15 mouse cellular contexts compared by ENCODE assay signal in genomic region chr12:79606197-79606631, GRCm38 (mm10).
DNase-seq lines count a peak whose midpoint lies in the region; ATAC-seq and TF ChIP-seq lines count a peak whose summit lies in the region.
"Had no signal": no experiment of that assay in that cellular context is flagged by ENCODE, and none has a peak within 500 bp of the region (broad histone marks: within the 10 kb centered on the region; RNA-seq: fewer than 3 reads in every experiment).

No protein-coding gene starts in this region.

- no peak for DNase-seq in liver, postnatal 0 days
- DNase-seq in right cerebral cortex, postnatal 4 days, result no peak
- DNase-seq in left cerebral cortex, postnatal 10 days (ENCODE audit: extremely low spot score in 1 of 2, low spot score in 2 of 2), result no peak
- DNase-seq: adrenal gland, postnatal 25 days; B cell, adult 2 months; cerebellum, adult 18-20 months; heart, adult 18-20 months; thymus, adult 2 months had no signal

- TF ChIP-seq EP300 in liver, postnatal 0 days (IDR thresholded peaks at IDR 0.05; ENCODE audit: low read depth), result no peak

- no peak overlapping the region for H3K4me2 ChIP-seq in liver, embryonic 15.5 days
- H3K4me2 ChIP-seq in liver, postnatal 0 days (ENCODE audit: low read depth, low read length), result no peak overlapping the region
- no peak overlapping the region for H3K4me2 ChIP-seq in lung, embryonic 16.5 days (ENCODE audit: low read depth, low read length)
- H3K4me2 ChIP-seq in forebrain, embryonic 13.5 days, result no peak overlapping the region
- H3K4me2 ChIP-seq: embryonic facial prominence, embryonic 12.5 days had no signal

- H3K4me1 ChIP-seq in liver, embryonic 15.5 days (replicated peaks), result peaks cover 51% of the 10 kb centered on the region
- peaks cover 32% of the 10 kb centered on the region for H3K4me1 ChIP-seq in liver, postnatal 0 days (ENCODE audit: insufficient read depth)
- peaks cover 17% of the 10 kb centered on the region for H3K4me1 ChIP-seq in lung, embryonic 16.5 days (replicated peaks; ENCODE audit: control insufficient read depth, insufficient read depth, low read length)
- peaks cover 28% of the 10 kb centered on the region for H3K4me1 ChIP-seq in forebrain, embryonic 13.5 days

- H3K9me3 ChIP-seq in liver, embryonic 15.5 days (replicated peaks), result no peaks in the 10 kb centered on the region
- no peaks in the 10 kb centered on the region for H3K9me3 ChIP-seq in liver, postnatal 0 days (ENCODE audit: low read length)
- H3K9me3 ChIP-seq in lung, embryonic 16.5 days (ENCODE audit: control insufficient read depth, low read length), result no peaks in the 10 kb centered on the region
- H3K9me3 ChIP-seq in forebrain, embryonic 13.5 days (replicated peaks), result no peaks in the 10 kb centered on the region
- H3K9me3 ChIP-seq: embryonic facial prominence, embryonic 12.5 days had no signal

- intact Hi-C loops in left cerebral cortex, postnatal 10 days (cut with DNase I), result no loop called here

- no peaks in the 10 kb centered on the region for H3K27me3 ChIP-seq in liver, embryonic 15.5 days
- no peaks in the 10 kb centered on the region for H3K27me3 ChIP-seq in liver, postnatal 0 days (ENCODE audit: insufficient read depth, low read length)
- no peaks in the 10 kb centered on the region for H3K27me3 ChIP-seq in lung, embryonic 16.5 days (ENCODE audit: control insufficient read depth, insufficient read depth, low read depth, low read length)
- no peaks in the 10 kb centered on the region for H3K27me3 ChIP-seq in forebrain, embryonic 13.5 days
- H3K27me3 ChIP-seq: embryonic facial prominence, embryonic 12.5 days had no signal

- WGBS in liver, embryonic 15.5 days (ENCODE audit: insufficient replicate concordance), result 83% methylated on average over 11 of the region's 11 CpGs
- 84% methylated on average over 11 of the region's 11 CpGs for WGBS in liver, postnatal 0 days (ENCODE audit: insufficient replicate concordance)
- 57% methylated on average over 11 of the region's 11 CpGs for WGBS in lung, embryonic 16.5 days
- 94% methylated on average over 11 of the region's 11 CpGs for WGBS in forebrain, embryonic 13.5 days

- ATAC-seq in liver, embryonic 15.5 days (ENCODE audit: insufficient read depth), result no peak
- no peak for ATAC-seq in liver, postnatal 0 days
- peak; percentile 53 for ATAC-seq in granulocyte monocyte progenitor cell, adult 5-6 weeks (replicated peaks; ENCODE audit: poor library complexity, severe bottlenecking)
- ATAC-seq in lung, embryonic 16.5 days (ENCODE audit: low read depth), result peak; percentile 43; the same call in 1 of the 2 replicates
- ATAC-seq in forebrain, embryonic 13.5 days, result no peak
- ATAC-seq: inflammation-experienced regulatory T-cells, adult 6 months had no signal

- 0 out of 2 replicates have a peak overlapping the region, but pooled peaks have one; percentile 34 for H3K27ac ChIP-seq in liver, embryonic 15.5 days (replicated peaks)
- no peak overlapping the region for H3K27ac ChIP-seq in liver, postnatal 0 days (ENCODE audit: low read depth)
- H3K27ac ChIP-seq in lung, embryonic 16.5 days (ENCODE audit: low read length), result peak overlapping the region; percentile 25; the same call in 1 of the 2 replicates
- H3K27ac ChIP-seq in forebrain, embryonic 13.5 days, result no peak overlapping the region
- H3K27ac ChIP-seq: embryonic facial prominence, embryonic 12.5 days had no signal

- no peak overlapping the region for H3K4me3 ChIP-seq in liver, embryonic 15.5 days (replicated peaks)
- H3K4me3 ChIP-seq in liver, postnatal 0 days (ENCODE audit: low read depth, low read length), result no peak overlapping the region
- H3K4me3 ChIP-seq in lung, embryonic 16.5 days (ENCODE audit: low read length), result no peak overlapping the region
- no peak overlapping the region for H3K4me3 ChIP-seq in forebrain, embryonic 13.5 days
- H3K4me3 ChIP-seq: embryonic facial prominence, embryonic 12.5 days had no signal

- H3K9ac ChIP-seq in liver, embryonic 15.5 days, result no peak overlapping the region
- H3K9ac ChIP-seq in liver, postnatal 0 days (replicated peaks), result no peak overlapping the region
- no peak overlapping the region for H3K9ac ChIP-seq in lung, embryonic 16.5 days (ENCODE audit: low read length)
- H3K9ac ChIP-seq in forebrain, embryonic 13.5 days, result no peak overlapping the region
- H3K9ac ChIP-seq: embryonic facial prominence, embryonic 12.5 days; liver, embryonic 14.5 days had no signal

- no peak for TF ChIP-seq CTCF in liver, postnatal 0 days (IDR thresholded peaks at IDR 0.05; ENCODE audit: low read depth)

- no peaks in the 10 kb centered on the region for H3K36me3 ChIP-seq in liver, embryonic 15.5 days (replicated peaks)
- no peaks in the 10 kb centered on the region for H3K36me3 ChIP-seq in liver, postnatal 0 days (replicated peaks; ENCODE audit: insufficient read depth, low read length)
- no peaks in the 10 kb centered on the region for H3K36me3 ChIP-seq in lung, embryonic 16.5 days (ENCODE audit: control insufficient read depth, insufficient read depth, low read length)
- no peaks in the 10 kb centered on the region for H3K36me3 ChIP-seq in forebrain, embryonic 13.5 days (ENCODE audit: poor library complexity, severe bottlenecking)
- H3K36me3 ChIP-seq: embryonic facial prominence, embryonic 12.5 days had no signal

Comparison
In these comparisons a context has a peak if more than half of its experiments do, and no peak if none do; other contexts are left out.
1. H3K27ac ChIP-seq: peak in liver, embryonic 15.5 days (single experiment) and lung, embryonic 16.5 days (single experiment); none in liver, postnatal 0 days (single experiment) and forebrain, embryonic 13.5 days (single experiment).
2. ATAC-seq: peak in granulocyte monocyte progenitor cell, adult 5-6 weeks (single experiment) and lung, embryonic 16.5 days (single experiment); none in liver, embryonic 15.5 days (single experiment), liver, postnatal 0 days (single experiment) and forebrain, embryonic 13.5 days (single experiment).